ENCODE assay signal across 14 mouse cellular contexts in genomic region chr16:89613726-89614125, GRCm38 (mm10). TPM values are rescaled to one million over a fixed set of nuclear protein-coding genes. Genes with fewer than 3 reads are reported as not detected.
DNase-seq lines count a peak whose midpoint lies in the region; ATAC-seq lines count a peak whose summit lies in the region.
"Had no signal": no experiment of that assay in that cellular context is flagged by ENCODE, and none has a peak within 500 bp of the region (broad histone marks: within the 10 kb centered on the region; RNA-seq: fewer than 3 reads in every experiment).

No protein-coding gene starts in this region.

- H3K36me3 ChIP-seq in hindbrain, embryonic 16.5 days (ENCODE audit: control insufficient read depth, insufficient read depth, low read length): no peaks in the 10 kb centered on the region
- no peaks in the 10 kb centered on the region for H3K36me3 ChIP-seq in hindbrain, embryonic 11.5 days (ENCODE audit: control insufficient read depth, insufficient read depth, low read length)
- no peaks in the 10 kb centered on the region for H3K36me3 ChIP-seq in neural tube, embryonic 15.5 days
- H3K36me3 ChIP-seq: heart, embryonic 13.5 days; neural tube, embryonic 12.5 days had no signal

- H3K9me3 ChIP-seq in hindbrain, embryonic 16.5 days (ENCODE audit: control insufficient read depth, low read length): no peaks in the 10 kb centered on the region
- no peaks in the 10 kb centered on the region for H3K9me3 ChIP-seq in hindbrain, embryonic 11.5 days (ENCODE audit: control insufficient read depth, low read length)
- no peaks in the 10 kb centered on the region for H3K9me3 ChIP-seq in neural tube, embryonic 15.5 days (replicated peaks)
- H3K9me3 ChIP-seq: heart, embryonic 13.5 days; neural tube, embryonic 12.5 days had no signal

- no peaks in the 10 kb centered on the region for H3K27me3 ChIP-seq in hindbrain, embryonic 16.5 days (replicated peaks; ENCODE audit: control insufficient read depth, insufficient read depth, low read length)
- H3K27me3 ChIP-seq in hindbrain, embryonic 11.5 days (ENCODE audit: control insufficient read depth, insufficient read depth, low read length): no peaks in the 10 kb centered on the region
- H3K27me3 ChIP-seq in neural tube, embryonic 15.5 days (replicated peaks): no peaks in the 10 kb centered on the region
- H3K27me3 ChIP-seq: heart, embryonic 13.5 days; neural tube, embryonic 12.5 days had no signal

- no peak for ATAC-seq in cerebellum, adult (ENCODE audit: insufficient number of reproducible peaks, low FRiP score, low TSS enrichment)
- ATAC-seq in hindbrain, embryonic 16.5 days: peak; percentile 75
- no peak for ATAC-seq in hindbrain, embryonic 11.5 days (ENCODE audit: low FRiP score)
- peak; percentile 69 for ATAC-seq in neural tube, embryonic 15.5 days (ENCODE audit: low FRiP score)

- H3K4me3 ChIP-seq in hindbrain, embryonic 16.5 days (ENCODE audit: low read length): no peak overlapping the region
- no peak overlapping the region for H3K4me3 ChIP-seq in hindbrain, embryonic 11.5 days (ENCODE audit: low read depth, low read length)
- no peak overlapping the region for H3K4me3 ChIP-seq in neural tube, embryonic 15.5 days (replicated peaks)
- H3K4me3 ChIP-seq: heart, embryonic 13.5 days; neural tube, embryonic 12.5 days had no signal

- H3K4me1 ChIP-seq in hindbrain, embryonic 16.5 days (ENCODE audit: control insufficient read depth, insufficient read depth, low read depth, low read length): no peaks in the 10 kb centered on the region
- no peaks in the 10 kb centered on the region for H3K4me1 ChIP-seq in hindbrain, embryonic 11.5 days (replicated peaks; ENCODE audit: control insufficient read depth, insufficient read depth, low read length)
- H3K4me1 ChIP-seq in neural tube, embryonic 15.5 days: no peaks in the 10 kb centered on the region
- H3K4me1 ChIP-seq: neural tube, embryonic 12.5 days had no signal

- no peak overlapping the region for H3K4me2 ChIP-seq in hindbrain, embryonic 16.5 days (ENCODE audit: low read length)
- no peak overlapping the region for H3K4me2 ChIP-seq in hindbrain, embryonic 11.5 days (replicated peaks; ENCODE audit: low read depth, low read length)
- H3K4me2 ChIP-seq in neural tube, embryonic 15.5 days: no peak overlapping the region
- H3K4me2 ChIP-seq: heart, embryonic 13.5 days; neural tube, embryonic 12.5 days had no signal

- no peak overlapping the region for H3K27ac ChIP-seq in hindbrain, embryonic 16.5 days (ENCODE audit: low read depth, low read length)
- no peak overlapping the region for H3K27ac ChIP-seq in hindbrain, embryonic 11.5 days (ENCODE audit: low read depth, low read length)
- no peak overlapping the region for H3K27ac ChIP-seq in neural tube, embryonic 15.5 days (replicated peaks)
- H3K27ac ChIP-seq: heart, embryonic 13.5 days; liver, embryonic 14.5 days; neural tube, embryonic 12.5 days had no signal

- H3K9ac ChIP-seq in hindbrain, embryonic 16.5 days (ENCODE audit: low read depth, low read length): no peak overlapping the region
- no peak overlapping the region for H3K9ac ChIP-seq in hindbrain, embryonic 11.5 days (ENCODE audit: low read depth, low read length)
- H3K9ac ChIP-seq in neural tube, embryonic 15.5 days (replicated peaks): no peak overlapping the region
- H3K9ac ChIP-seq: heart, embryonic 13.5 days; liver, embryonic 14.5 days; neural tube, embryonic 12.5 days had no signal

- WGBS in hindbrain, embryonic 16.5 days: 60% methylated on average over 12 of the region's 12 CpGs
- 90% methylated on average over 12 of the region's 12 CpGs for WGBS in hindbrain, embryonic 11.5 days
- WGBS in neural tube, embryonic 15.5 days: 64% methylated on average over 12 of the region's 12 CpGs

- DNase-seq in cerebellum, adult 18-20 months: peak; percentile 10 to 11
- DNase-seq in hindbrain, embryonic 11.5 days (ENCODE audit: low spot score): no peak
- peak; percentile 42 to 50 for DNase-seq in right cerebral cortex, postnatal 10 days (ENCODE audit: low spot score in 2 of 2)
- no peak for DNase-seq in right cerebral cortex, adult 18-20 months
- no peak for DNase-seq in spleen, adult 18-20 months
- DNase-seq: kidney, adult 9 months; thymus, postnatal 4 days had no signal

RNA-seq across cellular contexts. Expression of gene Krtap11-1, which starts 42.7 kb away (rescaled TPM):
- polyA plus RNA-seq in hindbrain, embryonic 16.5 days (2015; fragmentation: Nextera tagmentation; extraction: Ambion mirVana): not detected in 2 replicates
- polyA plus RNA-seq in hindbrain, embryonic 11.5 days (2014; fragmentation: Nextera tagmentation; extraction: Ambion mirVana): not detected in 2 replicates
- polyA plus RNA-seq in neural tube, embryonic 15.5 days (2015; fragmentation: Nextera tagmentation; extraction: Ambion mirVana): not detected in 2 replicates
- polyA plus RNA-seq: cortical plate, adult 2 months; heart, embryonic 13.5 days; liver, embryonic 14.5 days; neural tube, embryonic 12.5 days had no signal

Comparison
In these comparisons a context has a peak if more than half of its experiments do, and no peak if none do; other contexts are left out.
1. DNase-seq: peak in cerebellum, adult 18-20 months (2 of 2) and right cerebral cortex, postnatal 10 days (2 of 2); none in hindbrain, embryonic 11.5 days (single experiment), right cerebral cortex, adult 18-20 months (single experiment) and spleen, adult 18-20 months (0 of 2).
2. ATAC-seq: peak in hindbrain, embryonic 16.5 days (single experiment) and neural tube, embryonic 15.5 days (single experiment); none in cerebellum, adult (single experiment) and hindbrain, embryonic 11.5 days (single experiment).